16 mouse cellular contexts compared by ENCODE assay signal in genomic region chr16:92970587-92970986, GRCm38 (mm10).
"Had no signal": no experiment of that assay in that cellular context is flagged by ENCODE, and none has a peak within 500 bp of the region (broad histone marks: within the 10 kb centered on the region; RNA-seq: fewer than 3 reads in every experiment).

No protein-coding gene starts in this region.

- H3K9me3 ChIP-seq: neural tube, embryonic 13.5 days; neural tube, embryonic 15.5 days; stomach, embryonic 15.5 days had no signal

- H3K9ac ChIP-seq: neural tube, embryonic 13.5 days; neural tube, embryonic 15.5 days; stomach, embryonic 15.5 days had no signal

- H3K4me3 ChIP-seq: neural tube, embryonic 13.5 days; neural tube, embryonic 15.5 days; stomach, embryonic 15.5 days had no signal

- DNase-seq: retina, postnatal 1 day; right cerebral cortex, adult 18-20 months; right cerebral cortex, postnatal 14 days; right cerebral cortex, postnatal 25 days; right cerebral cortex, postnatal 4 days; spleen, adult 18-20 months; thymus, adult 18-20 months; thymus, adult 2 months; thymus, postnatal 14 days; thymus, postnatal 25 days; thymus, postnatal 36 days; thymus, postnatal 4 days had no signal

- H3K4me1 ChIP-seq: neural tube, embryonic 13.5 days; neural tube, embryonic 15.5 days; stomach, embryonic 15.5 days had no signal

- H3K36me3 ChIP-seq: neural tube, embryonic 13.5 days; neural tube, embryonic 15.5 days; stomach, embryonic 15.5 days had no signal

- H3K27me3 ChIP-seq: neural tube, embryonic 13.5 days; neural tube, embryonic 15.5 days; stomach, embryonic 15.5 days had no signal

- H3K27ac ChIP-seq: neural tube, embryonic 13.5 days; neural tube, embryonic 15.5 days; stomach, embryonic 15.5 days; stomach, postnatal 0 days had no signal

- H3K4me2 ChIP-seq: neural tube, embryonic 13.5 days; neural tube, embryonic 15.5 days; stomach, embryonic 15.5 days had no signal
